Mouse (Mus musculus) activated CD4-positive, CD25-positive, alpha-beta regulatory T cell, adult 4 months (primary cell): ENCODE data around the gene AW551984. TPM values are rescaled to one million over a fixed set of nuclear protein-coding genes. Genes with fewer than 3 reads are reported as not detected.

ENCODE experiments used
- ATAC-seq: one replicate; pipeline ENCODE4 v1.8.0; 2017
- polyA plus RNA-seq, 2 experiments: library from polyadenylated mRNA; unstranded; fragments of 100-300 nt; shearing (Covaris generic); gene quantifications; one replicate each; pipeline ENCODE4 v1.2.1; 2017

Gene AW551984
- polyA plus RNA-seq = not detected

DNA sequence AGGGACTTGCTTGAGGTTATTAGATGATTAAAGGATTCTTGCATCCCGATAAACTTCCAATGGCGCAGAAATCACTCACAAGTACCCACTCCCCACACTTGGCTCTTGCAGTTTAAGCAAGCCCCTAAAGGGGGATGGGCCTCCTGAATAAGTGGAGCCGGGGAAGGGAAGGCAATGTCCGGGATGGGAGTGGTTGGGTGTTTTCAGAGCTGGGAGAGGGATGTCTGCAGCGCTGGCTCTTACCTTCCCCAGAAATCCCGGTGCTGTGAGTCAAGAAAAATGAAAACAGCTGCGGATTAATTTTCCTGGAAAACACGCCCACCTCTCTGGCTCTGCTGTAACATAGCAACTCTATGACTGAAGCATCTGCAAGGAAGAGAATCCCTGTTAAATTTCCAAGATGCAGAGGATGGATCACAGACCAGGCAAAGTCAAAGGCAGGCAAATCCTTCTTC, at the start of gene AW551984:
Gene AW551984, minus strand, starts transcription at position 405 of the 455 bp plus-strand sequence.
- no peak for ATAC-seq

DNA sequence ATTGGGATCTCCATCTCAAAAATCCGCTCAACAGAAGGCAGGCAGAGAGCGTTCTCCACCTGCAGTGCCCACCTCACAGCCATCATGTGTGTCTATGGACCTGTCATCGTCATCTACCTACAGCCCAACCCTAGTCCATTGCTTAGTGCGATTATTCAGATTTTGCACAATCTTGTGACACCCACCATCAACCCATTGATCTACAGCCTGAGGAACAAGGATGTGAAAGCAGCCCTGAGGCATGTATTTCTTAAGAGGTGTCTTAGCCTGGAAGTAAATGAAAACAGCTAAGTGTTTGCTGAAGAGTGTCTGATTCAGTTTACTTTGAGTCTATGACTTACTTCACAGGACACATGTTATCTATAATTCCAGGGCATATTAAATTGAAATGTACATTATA, 43.2 kb upstream of the AW551984 start:
- no peak for ATAC-seq

DNA sequence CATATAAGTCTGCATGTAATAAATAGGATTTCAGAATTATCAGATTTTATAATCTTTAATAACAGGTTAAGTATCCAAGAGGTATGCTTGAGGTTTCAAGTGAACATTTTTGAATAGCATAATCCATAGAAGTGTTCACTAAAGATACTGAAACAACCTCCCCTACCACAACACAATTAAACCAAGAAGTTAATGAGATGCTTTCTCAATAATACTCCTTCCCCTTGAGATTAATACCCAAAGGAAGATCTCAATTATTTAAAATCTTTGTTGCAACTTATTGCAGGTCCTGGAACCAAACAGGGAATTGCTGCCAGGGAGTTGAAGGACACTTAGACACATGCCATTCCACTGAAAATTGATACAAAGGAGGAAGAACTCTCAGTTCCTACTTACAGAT, 40.6 kb upstream of the AW551984 start, which contains the start of gene Olfr961:
Gene Olfr961, plus strand, starts transcription at position 301 of the 400 bp plus-strand sequence.
- ATAC-seq = no peak

- no peak for ATAC-seq
These were observed 29.9 kb upstream of the AW551984 start for GRCm38 (mm10) chr9:39633913-39634594.

DNA sequence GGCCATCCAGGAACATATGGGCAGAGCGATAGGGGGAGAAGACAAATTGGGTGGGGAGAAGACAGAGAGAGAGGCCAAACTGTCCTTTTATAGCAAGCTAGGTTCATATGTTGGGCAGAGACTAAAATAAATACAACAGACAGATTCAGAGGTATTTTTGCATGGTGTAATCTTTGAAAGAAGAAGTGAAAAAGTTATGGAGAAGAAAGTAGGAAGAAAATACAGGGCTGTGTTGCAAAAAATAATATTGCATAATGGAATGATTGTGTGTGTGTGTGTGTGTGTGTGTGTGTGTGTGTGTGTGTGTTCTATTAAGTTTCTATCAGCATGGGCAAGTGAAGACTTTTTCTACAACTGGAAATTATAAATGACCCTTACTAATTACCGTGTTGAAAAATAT, 24.9 kb upstream of the AW551984 start:
- no peak for ATAC-seq

- no peak for ATAC-seq
These were observed 20.5 kb upstream of the AW551984 start for GRCm38 (mm10) chr9:39624711-39625110.

GRCm38 (mm10) chr9:39623783-39624182, 19.6 kb upstream of the AW551984 start:
- no peak for ATAC-seq

GRCm38 (mm10) chr9:39621073-39621472, 16.9 kb upstream of the AW551984 start, which contains the start of gene Olfr960:
Gene Olfr960 (plus strand): TSS chr9:39621373.
- ATAC-seq = no peak

DNA sequence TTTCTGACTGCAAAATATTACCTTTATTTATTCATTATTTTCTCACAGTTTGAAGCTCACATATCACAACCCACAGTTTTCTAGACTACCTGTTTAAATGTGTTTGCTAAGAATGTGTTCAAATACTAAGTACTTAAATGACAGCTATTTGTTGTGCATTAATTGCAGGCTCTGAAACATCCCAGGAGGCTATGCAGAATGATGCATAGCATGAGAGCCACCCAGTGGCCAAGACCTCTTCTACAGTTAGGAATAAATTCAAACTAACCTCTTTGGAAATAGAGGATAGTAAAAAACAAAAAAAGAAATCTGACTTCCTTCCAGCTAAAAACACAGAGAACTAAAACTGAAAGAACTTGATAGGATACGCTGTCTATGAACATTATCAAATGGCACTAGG, 7.8 kb upstream of the AW551984 start:
- ATAC-seq = no peak

DNA sequence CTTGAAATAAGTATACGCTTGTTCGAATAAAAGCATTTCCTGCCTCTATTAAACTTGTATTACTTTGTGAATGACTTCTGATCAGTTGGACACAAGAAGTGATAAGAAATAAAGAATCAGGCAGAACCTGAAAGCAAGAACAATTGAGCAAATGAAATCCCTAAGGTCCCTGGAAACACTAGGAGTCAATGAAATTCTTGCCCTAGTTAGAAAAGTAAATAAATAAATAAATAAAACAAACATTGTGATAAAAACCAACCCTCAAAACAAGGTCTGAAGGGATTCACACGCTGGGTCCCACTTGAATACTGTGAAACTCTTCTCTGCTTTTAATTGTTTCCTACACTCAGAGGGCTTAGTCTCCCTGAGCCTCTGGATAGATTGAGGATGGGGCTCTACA, 6.2 kb upstream of the AW551984 start, which contains the start of gene Olfr148:
Gene Olfr148, plus strand, starts transcription at position 301 of the 400 bp plus-strand sequence.
- ATAC-seq = no peak

- no peak for ATAC-seq
These were observed 4.3 kb upstream of the AW551984 start for GRCm38 (mm10) chr9:39608497-39608896.

GRCm38 (mm10) chr9:39603333-39603845, 814 bp downstream of the AW551984 start:
- no peak for ATAC-seq

DNA sequence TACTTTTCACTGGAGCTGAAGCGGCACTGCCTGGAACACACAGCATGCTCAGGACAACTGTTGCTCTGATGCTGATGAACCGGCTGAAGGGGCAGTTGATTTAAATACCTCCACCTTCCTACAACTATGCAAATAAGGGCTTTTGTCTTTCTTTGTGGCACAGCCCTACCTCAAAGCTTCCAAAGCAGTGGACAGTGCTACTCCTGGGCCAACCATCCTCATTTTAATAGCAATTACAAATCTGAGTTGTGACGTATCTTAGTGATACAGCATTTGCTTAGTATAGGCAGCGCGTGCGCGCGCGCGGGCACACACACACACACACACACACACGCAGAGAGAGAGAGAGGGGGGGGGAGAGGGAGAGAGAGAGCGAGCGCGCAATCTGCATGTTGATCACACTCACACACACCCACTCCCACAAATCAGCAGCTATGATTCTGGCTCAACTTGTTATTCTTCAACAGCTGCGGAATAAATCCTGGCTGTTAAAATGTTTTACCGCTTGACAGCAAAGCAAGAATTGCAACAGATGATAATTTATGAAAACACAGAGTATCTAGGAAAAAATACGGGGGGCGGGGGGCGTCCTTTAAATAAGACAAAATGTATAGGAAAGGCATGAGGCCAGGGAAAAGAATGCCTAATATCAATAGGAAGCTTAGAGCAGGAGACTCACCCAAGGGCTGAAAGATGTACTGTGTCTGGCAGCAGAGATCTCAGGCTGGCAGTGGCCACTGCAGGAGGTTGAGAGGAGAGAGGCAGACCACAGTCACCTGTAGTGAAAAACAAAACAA, 1.5 kb downstream of the AW551984 start:
- no peak for ATAC-seq

DNA sequence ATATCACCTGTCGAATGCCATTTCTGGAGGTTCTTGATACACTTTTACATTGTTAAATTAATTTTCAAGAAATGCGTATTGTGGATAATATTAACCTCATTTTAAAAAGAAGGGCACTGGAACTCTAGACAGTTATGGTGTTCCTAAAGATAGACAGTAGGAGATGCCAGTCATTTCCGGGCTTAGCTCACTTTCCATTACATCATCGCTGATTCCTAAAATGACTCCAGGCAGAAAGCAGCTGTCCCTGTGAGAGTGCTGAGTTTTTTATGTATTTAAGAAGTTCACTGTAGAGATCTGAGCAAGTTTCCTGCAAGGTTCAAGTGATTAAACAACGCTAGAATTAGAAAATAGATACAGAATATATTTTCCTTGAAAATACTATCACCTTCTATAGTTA, 27.2 kb downstream of the AW551984 start:
- ATAC-seq = no peak

DNA sequence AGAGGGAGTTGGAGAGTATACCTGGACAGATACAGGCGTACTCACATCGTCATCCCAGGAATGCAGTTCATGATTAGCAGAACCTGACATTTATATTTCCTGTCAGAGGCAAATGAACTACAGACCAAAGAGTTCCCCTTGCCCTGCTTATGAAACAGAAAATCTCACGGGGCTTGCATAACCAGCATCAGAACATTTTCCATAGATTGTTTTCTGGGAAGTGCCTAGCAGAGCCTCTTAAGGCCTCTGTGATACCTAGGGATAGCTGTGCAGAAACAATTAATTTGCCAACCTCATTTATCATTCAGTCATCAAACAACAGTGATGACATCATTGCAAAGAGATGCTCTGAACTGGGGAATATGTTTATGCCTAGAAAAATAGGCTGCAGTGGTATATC, 28.7 kb downstream of the AW551984 start, which contains the start of gene Olfr959:
Gene Olfr959, minus strand, starts transcription at position 101 of the 400 bp plus-strand sequence.
- no peak for ATAC-seq

DNA sequence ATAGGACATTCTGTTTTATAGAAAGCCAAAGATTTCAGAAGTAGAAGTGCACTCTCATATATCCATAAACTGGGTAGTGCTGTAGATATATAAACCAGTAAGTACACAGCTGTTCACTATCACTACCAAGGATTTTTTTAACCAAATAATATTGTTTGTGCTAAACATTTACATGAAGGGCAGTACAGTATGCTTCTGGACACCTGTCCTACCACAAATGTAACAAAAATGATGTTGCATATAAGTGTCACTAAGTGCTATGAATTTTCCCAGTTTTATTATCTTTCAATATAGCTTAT, 45.9 kb downstream of the AW551984 start:
- no peak for ATAC-seq

DNA sequence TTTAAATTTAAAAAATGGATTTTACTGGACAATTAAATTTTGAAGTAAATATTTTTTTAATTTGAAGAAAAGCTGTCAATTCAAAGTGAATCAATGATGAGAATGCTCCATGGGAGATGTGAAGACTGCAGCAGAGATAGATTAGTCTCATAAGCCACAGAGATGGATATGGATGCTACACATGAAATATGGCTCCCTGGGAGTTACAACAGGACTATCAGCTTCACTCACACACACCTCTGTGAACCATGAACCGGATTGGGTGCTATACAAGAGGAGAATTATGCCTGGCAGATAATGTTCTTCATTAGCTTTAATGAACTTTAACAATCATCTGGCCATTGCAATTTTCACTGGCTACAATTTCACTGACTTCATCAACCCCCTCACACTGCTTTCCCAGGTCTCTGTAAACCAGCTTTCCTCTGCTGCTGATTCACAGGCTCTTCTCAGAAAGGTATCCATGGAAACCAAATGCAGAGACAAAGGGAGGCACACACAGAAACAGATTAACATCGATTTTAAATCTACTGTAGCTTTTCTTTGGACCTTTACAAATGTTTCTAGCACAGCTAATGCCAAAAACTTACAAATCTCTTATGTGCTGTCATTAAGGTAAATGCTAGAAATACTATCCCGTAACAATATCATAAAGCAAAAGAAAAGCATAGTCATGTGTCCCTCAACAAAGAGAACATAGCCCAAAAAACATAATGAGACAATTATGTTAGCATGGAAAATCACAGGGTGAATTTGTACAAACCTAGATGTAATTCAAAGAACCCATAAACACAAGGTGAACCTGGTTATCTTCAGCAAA, 46.5 kb downstream of the AW551984 start:
- ATAC-seq = no peak

DNA sequence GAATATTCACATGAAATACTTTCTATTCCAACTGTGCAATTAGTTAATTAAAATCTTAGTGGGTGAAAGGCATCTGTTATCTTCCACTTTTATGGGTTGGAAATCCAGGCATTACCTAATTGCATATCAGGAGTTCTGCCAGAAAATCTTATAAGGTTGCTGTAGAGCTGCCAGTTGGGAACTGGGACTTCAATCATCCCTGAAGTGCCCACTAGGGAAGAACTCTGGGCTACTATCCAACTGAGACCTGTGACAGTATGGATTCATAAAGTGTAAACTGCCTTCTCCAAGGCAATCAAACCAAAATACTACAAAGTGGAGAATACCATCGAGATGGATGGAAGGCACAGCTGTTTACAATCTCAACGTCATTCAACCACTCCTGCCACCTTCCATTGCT, 50.3 kb downstream of the AW551984 start, which contains the start of gene Olfr958:
Gene Olfr958, minus strand, starts transcription at position 109 of the 400 bp plus-strand sequence.
- ATAC-seq = no peak

DNA sequence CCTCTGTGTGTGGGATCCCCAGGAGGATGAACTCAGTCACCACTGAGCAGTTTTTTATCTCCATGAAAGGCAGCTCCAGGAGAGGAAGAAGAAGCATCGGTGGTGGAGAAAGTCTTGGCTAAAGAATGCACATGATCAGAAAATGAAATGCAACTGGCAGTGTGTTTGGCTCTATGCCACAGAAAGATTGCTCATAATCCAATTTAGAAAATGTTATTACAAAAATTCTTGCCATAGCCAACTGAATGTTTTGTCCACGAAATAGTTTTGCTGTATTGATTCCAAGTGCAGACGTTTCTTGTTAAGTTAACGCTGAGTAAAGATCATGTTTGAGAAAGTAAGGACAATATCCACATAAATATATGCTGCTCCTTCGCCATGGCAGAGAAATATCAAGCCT, 53.4 kb downstream of the AW551984 start:
- ATAC-seq = no peak
